9 mouse cellular contexts compared by ENCODE assay signal in the genomic region with DNA sequence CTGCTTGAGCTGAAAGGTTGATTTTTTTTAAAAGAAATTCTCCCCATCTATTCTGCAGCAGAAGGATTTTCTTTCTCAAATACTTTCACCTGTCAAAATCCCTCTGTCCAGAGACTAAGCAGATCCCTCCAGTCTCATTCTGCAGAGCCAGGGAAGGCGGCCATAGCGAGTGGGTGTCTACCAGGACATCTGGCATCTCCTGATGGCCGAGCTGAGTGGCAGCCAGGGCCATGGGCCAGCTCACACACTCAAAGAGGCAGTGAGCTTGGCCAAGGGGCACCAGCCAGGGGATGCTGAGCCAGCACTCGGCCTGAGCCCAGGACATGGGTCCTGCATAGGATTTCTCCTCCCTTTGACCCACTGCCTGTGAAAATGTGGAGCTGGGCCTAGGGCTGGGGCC.
DNase-seq lines count a peak whose midpoint lies in the region; ATAC-seq lines count a peak whose summit lies in the region.
"Had no signal": no experiment of that assay in that cellular context is flagged by ENCODE, and none has a peak within 500 bp of the region (broad histone marks: within the 10 kb centered on the region; RNA-seq: fewer than 3 reads in every experiment).

No protein-coding gene starts in this region.

- ATAC-seq in CD4-positive, CD25-positive, alpha-beta regulatory T cell, adult 4 months = no peak

- peak; percentile 22 to 60 for DNase-seq in adrenal gland, adult (ENCODE audit: inconsistent age in 2 of 2, low spot score in 1 of 2)
- DNase-seq in adrenal gland, postnatal 4 days (ENCODE audit: low spot score in 2 of 2) = no peak
- DNase-seq in brain, adult 2 months (ENCODE audit: low read depth, low spot score) = peak; percentile 95
- peak; percentile 29 to 61 for DNase-seq in frontal cortex, postnatal 36 days (ENCODE audit: low spot score in 2 of 2)
- peak; percentile 55 to 63 for DNase-seq in layer of hippocampus, adult 8-10 months (ENCODE audit: low spot score in 2 of 2)
- DNase-seq in right cerebral cortex, postnatal 36 days (ENCODE audit: low spot score in 2 of 2) = peak; percentile 30 to 42
- no peak for DNase-seq in liver
- DNase-seq: liver, embryonic 13.5 days had no signal

Comparison
In these comparisons a context has a peak if more than half of its experiments do, and no peak if none do; other contexts are left out.
1. DNase-seq: peak in adrenal gland, adult (2 of 2), brain, adult 2 months (single experiment), frontal cortex, postnatal 36 days (2 of 2), layer of hippocampus, adult 8-10 months (2 of 2) and right cerebral cortex, postnatal 36 days (2 of 2); none in adrenal gland, postnatal 4 days (0 of 2) and liver (single experiment).